Mouse (Mus musculus): ENCODE results near the gene Asxl1.
"Not testable (repeated sequence)": the region's sequence is repeated elsewhere in the genome, so short reads cannot be mapped to it uniquely, and the experiment has no call there.

The Asxl1 gene

GRCm38 (mm10) chr2:153346221-153347182, 873 bp downstream of the Asxl1 start:
- DNase-seq = peak; percentile 93

DNA sequence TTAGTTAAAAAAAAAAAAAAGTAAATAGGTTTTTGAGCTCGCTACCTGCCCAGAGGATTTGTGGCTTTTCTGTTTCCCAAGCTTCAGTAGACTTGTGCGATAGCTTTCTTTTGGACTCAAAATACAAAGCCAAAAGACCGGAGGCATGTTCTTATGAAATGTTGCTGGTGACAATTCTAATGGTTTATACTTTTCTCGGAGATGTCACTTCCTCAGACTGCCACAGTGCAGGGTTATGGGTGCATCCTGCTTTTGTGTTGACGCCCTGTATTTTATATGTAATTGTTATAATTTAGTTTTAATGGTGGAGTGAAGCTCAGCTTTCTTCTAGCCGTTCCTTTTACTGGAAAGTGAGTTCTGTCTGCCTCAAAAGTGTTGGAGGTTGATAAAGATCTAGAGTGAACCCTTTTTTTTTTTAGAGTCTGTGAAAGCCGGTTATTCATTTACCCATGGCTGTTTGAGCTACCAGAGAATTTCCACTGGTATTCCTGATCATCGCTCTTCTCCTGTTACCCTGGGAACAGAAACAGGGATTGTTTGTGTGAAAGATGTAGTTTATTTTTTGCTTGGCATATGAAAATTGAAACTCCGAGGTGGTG, 1.7 kb downstream of the Asxl1 start:
- DNase-seq = no peak

DNA sequence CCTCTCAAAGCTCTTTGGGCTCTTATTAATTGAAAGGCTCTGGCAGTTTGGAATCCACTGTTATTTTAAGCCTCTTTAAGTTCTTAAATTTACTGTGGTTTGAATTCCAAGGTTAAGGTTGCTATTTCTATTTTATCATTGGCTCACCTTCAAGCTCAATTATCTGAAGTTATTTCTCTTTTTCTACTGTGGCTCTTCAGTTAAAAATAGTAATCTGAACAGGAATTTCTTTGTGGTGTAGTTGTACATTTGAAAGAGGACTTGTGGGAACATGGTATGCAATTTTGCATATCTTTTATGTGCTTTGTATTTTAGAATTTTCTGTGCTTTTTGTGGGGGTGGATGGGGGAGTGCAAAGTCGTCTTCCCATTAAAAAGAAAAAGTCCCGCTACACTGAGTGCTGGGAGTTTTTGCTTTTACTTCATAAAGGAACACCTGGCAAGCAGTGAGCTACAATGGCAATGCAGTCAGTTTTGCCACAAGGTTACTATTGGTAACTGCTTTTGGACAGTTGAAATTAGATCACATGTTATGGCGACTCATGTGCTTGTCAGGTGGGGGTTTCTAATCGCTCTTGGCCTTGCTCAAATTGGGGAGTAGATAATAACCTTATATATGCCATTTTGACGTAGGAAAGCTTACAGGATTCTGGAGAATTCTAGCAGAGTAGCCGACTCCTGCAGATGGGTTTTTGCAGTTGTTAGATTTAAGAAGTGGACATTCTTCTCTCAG, 2.6 kb downstream of the Asxl1 start:
- no peak for DNase-seq

- no peak for DNase-seq
Measured at GRCm38 (mm10) chr2:153350552-153351181, 5.0 kb downstream of the Asxl1 start.

DNA sequence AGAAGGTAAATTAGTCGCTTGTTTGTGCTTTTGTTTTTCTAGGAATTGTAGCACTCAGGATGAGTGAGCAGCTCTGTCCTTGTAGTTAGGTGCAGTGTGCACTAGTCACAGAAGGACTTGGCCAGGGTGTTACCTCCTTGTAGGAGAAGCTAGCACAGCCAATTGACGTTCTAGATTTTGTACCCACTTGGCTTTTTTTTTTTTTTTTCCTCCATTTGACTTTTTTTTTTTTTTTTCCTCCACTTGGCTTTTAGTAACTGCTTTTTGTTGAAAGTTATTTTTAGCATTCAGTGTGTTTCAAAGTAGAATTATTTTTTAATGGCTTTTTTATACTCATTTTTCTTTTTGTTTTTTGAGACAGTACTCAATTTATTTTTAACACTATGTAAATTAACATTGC, 9.0 kb downstream of the Asxl1 start:
- DNase-seq = no peak

DNA sequence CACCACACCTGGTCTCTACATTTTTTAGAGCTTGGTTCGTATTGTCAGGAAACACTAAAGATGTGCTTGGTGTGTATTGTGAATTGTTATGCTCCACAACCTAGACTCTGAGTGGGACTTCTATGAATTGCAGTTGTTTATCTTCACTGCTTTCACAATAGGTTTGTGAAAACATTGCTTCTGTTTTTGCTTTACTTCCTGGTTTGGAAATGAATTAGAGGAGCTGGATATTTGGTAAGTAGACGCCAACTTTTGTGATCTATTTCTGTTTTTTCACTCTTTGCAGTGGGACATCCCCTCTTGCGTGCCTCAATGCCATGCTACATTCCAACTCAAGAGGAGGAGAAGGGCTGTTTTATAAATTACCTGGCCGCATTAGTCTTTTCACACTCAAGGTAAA, 11.2 kb downstream of the Asxl1 start:
- no peak for DNase-seq

- no peak for DNase-seq
Measured at GRCm38 (mm10) chr2:153361101-153361710, 15.6 kb downstream of the Asxl1 start.

DNA sequence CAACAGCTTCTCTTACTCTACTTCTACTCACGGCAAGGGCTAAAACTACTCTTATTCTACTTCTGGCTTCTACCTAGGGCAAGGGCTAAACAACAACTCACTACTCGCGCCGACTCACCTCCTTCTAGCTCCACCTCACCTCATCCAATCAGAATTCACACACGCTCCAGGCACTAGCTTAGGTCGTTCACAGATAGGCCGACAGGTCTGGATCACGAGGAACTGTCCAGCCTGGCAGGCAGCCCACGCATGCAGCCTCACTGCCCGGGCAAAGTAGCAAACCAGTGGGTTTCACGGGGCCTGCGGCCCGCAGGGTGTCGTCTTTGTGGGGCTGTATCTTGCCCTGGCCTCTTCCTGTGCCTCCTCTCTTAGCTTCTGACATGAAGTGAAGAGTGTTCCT, 18.9 kb downstream of the Asxl1 start:
- DNase-seq = not testable (repeated sequence)

DNA sequence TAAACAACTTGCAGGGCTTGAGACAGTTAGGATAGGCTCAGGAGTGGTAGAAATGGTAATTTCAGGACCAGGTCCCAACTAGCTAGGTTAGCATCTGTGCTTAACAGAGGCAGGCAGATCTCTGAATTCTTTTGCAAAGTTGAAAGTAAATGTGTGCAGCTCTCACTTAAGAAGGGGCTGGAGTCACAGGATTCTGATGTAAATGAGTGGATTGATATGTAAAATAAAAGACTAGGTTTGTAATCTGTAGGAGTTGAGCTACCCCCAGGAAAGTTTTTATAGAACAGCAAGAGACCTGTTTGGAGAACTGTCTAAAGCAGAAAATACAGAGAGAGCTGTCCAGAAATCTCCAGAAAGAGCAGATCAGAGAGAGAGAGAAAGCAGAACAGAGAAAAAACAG, 25.2 kb downstream of the Asxl1 start:
- no peak for DNase-seq

- DNase-seq = no peak
Measured at GRCm38 (mm10) chr2:153375380-153375779, 29.8 kb downstream of the Asxl1 start.

- no peak for DNase-seq
Measured at GRCm38 (mm10) chr2:153380479-153380878, 34.9 kb downstream of the Asxl1 start.

DNA sequence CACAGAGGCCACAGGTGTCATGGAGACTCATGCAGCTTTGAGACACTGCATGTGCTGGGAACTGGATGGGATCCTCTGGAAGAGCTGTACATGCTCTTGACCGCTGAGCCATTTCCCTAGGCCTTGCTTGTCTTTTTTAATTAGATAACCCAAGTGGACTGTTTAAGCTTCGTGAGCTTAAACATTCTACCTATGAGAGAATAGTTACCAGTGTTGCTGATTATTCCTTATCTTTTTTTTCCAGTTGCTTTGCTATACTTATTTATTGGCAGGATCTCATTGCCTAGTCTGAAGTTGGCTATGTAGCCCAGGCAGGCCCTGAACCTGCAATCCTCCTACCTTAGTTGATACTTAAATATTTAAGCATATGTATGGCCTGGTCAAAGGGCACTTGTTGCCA, 44.2 kb downstream of the Asxl1 start:
- DNase-seq = no peak

GRCm38 (mm10) chr2:153393045-153393444, 47.4 kb downstream of the Asxl1 start:
- no peak for DNase-seq

DNA sequence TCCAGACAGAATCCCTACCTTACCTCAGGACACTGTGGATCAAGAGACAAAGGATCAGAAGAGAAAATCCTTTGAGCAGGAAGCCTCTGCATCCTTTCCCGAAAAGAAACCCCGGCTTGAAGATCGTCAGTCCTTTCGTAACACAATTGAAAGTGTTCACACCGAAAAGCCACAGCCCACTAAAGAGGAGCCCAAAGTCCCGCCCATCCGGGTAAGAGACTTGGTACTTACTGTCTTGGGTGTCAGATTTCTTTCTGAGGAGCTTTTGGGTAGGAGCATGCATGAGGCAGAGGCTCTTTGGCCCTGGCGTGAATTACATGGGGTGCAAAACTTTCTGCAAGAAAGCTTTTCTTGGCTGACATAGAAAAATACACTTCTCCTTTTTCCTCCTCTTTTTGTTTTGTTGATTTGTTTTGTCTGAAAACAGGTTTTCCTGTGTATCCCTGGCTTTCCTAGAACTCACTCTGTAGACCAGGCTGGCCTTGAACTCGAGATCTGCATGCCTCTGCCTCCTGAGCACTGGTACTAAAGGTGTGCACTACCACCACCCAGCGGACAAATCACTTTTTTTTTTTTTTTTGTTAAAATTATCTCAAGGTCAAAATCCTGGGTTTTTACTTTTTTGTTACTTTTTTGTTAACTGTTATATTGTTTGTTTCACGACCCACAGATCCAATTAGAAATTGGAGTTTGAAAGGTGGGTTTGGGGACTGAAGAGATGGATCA, 52.3 kb downstream of the Asxl1 start:
- DNase-seq = no peak

DNA sequence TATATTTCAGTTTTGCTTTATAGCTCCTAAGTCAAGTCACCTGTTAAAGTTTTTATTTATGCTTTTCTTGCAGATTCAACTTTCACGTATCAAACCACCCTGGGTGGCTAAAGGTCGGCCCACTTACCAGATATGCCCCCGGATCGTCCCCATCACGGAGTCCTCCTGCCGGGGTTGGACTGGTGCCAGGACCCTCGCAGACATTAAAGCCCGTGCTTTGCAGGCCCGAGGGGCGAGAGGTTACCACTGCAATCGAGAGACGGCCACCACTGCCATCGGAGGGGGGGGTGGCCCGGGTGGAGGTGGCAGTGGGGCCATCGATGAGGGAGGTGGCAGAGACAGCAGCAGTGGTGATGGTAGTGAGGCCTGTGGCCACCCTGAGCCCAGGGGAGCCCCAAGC, 53.5 kb downstream of the Asxl1 start:
- DNase-seq = no peak

GRCm38 (mm10) chr2:153404062-153404461, 58.4 kb downstream of the Asxl1 start:
- no peak for DNase-seq

DNA sequence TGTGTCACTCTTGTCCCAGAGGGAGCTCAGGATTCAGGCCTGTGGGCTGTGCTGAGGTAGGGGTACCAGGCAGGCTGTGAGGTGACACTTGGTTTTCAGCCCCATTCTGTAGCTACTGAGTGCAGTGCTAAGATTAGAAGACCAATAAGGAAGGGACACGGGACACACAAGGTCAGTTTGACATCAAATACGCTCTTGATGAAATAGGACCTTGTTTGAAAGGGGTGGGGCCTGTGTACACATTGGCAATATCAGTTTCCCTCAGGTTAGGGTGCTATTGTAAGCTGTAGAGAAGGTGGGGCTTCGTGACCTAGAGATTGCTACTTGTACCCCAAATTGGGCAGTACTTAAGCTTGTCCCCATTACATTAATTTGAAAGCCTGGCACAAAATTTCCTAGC, 59.3 kb downstream of the Asxl1 start:
- no peak for DNase-seq

- DNase-seq = no peak
Measured at GRCm38 (mm10) chr2:153406882-153407281, 61.3 kb downstream of the Asxl1 start.

GRCm38 (mm10) chr2:153408971-153409370, 63.3 kb downstream of the Asxl1 start:
- no peak for DNase-seq

DNA sequence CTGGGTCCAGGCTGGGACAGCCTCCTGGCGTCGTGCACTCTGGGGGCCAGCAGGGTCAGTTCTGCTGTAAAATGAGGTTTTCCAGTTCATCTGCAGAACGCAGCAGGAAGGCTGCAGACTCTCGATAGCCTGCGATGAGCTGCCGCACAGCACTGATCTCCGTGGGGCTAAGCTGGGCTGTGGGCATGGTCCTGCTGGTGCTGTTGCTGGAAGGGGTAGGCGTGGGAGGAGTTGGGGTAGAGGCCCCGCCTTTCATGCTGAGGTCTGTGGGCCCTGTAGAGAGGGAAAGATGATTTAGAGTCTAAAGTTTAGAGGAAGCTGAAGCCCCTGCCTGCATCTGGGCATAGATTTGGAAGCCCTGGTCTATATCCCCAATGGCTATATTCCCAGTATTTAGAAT, 65.9 kb downstream of the Asxl1 start:
- DNase-seq = no peak

GRCm38 (mm10) chr2:153412563-153412962, 66.9 kb downstream of the Asxl1 start:
- no peak for DNase-seq

GRCm38 (mm10) chr2:153414607-153415006, 69.0 kb downstream of the Asxl1 start:
- DNase-seq = peak; percentile 59

Data from embryo, embryonic 11 days (tissue).